Mouse (Mus musculus): ENCODE data around the gene Msgn1. TPM values are rescaled to one million over a fixed set of nuclear protein-coding genes. Genes with fewer than 3 reads are reported as not detected.

Gene Msgn1
- total RNA-seq, 2 experiments from 2014 or later = not detected

DNA sequence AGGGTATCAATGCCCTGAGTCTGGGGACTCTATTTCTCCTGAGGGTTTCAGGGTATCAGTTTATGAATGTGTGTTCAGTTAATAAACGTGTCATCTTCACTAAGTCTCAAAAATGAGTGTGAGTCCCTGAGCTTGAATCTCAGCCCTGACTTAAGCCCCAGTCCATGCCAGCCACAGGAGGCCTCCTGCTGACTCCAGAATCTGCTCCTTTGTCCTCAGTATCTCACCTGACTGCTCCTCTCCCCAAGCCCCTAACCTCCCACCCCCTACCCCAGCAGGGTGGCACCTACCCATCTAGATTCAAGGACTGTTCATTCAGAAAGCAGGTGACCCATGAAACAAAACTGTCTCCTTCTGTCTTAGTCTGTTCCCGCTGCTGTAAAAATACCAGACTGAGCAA, 10.2 kb downstream of the Msgn1 start:
- no peak for DNase-seq

DNA sequence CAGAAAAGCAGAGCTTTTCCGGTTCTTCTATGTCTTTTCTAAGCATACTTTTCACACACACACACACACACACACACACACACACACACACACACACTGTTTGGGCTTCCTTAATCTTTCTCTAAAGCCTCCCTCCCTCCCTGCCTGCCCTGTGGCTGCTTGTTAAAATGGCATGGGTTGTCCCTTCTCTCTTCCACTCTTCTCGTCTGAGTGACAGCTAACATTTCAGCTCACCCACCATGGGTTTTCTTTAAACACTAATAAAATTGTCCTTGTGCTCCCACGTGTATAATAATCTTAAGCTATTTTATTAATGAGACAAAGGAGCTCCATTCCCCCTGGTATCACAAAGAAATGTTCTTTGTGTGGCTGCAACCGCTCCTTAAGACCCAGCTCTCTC, 10.7 kb downstream of the Msgn1 start:
- no peak for DNase-seq

DNA sequence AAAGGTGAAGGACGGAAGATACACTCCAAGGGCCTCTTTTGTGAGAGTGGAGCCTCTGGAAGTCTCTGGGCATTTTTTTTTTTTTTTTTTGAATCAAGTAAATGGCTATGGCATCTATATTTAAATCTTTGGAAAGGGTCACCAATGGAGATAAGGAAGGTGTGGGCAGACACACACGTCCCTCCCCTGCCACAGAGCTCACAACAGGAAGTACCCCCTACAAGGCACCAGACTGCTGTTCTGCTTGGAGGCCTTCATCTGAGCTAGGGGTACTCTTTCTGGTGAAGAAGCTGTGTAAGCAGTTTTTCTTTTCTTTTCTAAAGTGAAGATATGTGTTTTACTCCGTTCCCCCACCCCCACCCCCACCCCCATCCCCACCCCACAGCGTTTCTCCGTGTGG, 11.9 kb downstream of the Msgn1 start:
- no peak for DNase-seq

DNA sequence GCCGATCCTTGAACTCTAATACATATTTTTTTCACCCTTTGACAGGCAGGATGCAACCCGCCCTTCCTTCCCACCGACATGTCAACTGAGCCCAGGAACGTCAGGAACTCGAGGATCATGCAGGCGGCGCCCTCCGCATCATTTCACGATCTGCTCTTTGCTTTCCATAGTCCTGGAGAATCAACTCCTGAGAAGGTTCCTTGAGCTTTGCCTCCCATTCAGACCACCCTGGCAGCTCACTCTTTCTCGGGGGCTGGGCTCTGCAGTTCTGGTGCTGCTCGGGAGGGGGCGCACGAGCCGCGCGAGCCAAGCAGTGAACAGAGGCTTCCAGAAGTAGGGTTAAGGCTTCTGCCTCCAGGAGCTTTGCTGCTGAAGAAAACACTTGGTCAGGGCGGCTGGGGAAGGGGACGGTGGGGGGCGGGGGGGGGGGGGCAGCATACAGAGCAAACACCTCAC, 12.6 kb downstream of the Msgn1 start:
- peak; percentile 79 for DNase-seq

DNA sequence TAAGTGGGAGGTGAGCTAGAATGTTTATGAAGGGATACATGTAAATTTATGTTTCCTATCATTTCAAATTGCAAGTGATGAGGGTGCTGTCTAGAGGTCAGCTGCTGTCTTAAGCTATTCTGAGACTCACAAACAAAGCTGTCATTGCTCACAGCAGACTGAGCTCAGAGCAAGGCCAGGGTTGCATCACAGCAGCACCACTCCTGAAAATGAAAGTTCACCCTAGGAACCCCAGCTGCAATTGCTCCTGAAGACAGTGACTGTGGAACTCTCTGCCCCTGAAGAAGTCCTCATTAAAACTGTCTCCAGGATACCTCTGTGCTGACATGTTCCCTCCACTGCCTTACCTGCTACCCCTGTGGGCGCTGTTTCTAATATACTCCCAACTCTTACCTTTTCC, 13.7 kb downstream of the Msgn1 start:
- DNase-seq = no peak

DNA sequence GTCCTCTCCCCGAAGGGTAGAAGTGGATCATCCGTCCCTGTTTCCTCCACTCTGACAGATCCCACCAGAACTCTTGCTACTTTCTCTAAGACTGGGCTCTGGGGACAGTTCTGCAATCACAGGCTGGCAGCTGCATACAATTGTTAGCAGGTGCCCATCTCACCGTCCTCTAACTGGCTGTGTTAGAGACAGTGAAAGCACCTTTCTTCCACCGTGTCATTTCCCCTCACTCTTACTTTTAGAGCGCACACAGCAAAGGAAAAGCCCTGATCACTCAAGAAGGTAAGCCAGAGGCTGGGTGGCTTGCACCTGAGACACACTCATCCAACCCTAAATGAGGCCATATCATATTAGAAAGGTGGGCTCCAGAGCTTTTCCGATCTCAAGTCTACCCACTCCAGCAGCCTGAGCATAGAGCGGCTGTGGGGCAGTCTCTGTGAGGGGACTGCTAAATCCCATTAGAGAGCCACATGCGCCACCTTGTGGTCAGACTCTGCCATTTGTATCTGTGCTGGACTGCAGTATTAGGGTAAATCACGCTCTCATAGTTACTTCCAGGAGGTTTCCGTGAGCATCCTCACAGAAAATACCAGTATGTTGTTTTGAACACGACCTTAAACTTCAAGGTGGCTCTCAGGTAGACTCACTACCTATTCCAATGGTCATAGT, 30.2 kb downstream of the Msgn1 start:
- peak; percentile 92 for DNase-seq

DNA sequence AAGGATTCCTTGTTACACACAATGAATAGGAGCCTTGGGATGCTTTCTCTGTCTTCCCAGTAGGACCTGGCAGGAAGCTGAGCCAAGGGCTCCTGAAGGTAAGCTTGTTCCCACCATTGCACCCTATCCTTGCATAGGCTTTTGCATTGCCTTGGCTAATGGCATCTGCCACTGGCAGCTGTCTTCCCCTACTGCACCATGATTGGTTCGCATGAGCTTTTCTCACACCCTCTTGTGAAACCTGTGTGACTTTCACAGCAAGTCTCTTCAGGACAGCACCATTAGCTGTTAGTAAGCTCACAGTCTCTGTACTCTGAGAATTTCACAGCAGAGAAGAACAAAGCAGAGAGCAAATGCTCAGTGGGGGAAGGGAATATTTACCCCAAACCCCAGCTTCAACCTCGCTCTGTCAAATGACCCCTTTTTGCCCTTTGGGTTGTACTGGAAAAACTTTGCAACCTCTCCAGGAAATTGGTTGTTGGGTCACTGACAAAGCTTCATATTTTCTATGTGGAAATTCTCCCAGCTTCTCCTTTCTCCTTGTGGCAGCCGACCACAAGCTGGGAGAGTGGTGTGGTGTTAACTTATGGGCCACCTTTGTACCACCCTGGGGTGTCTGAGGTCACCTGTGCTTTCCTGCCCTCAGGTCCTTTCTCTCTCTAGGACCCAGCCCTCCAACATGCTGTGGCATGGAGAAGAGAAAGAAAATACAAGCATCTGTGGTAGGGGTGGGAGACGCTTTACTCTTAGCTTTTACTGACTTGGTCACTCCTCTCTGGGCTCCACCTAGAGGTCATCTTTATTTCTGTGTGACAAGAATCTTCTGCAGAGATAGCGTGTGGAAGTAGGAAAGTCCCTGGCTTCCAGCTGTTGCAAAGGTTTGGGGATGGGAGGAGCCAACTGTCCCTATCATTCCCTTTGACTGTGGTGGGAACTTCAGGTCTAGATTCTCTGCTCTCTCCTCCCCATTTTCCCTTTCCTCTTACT, 31.1 kb downstream of the Msgn1 start:
- DNase-seq = no peak

DNA sequence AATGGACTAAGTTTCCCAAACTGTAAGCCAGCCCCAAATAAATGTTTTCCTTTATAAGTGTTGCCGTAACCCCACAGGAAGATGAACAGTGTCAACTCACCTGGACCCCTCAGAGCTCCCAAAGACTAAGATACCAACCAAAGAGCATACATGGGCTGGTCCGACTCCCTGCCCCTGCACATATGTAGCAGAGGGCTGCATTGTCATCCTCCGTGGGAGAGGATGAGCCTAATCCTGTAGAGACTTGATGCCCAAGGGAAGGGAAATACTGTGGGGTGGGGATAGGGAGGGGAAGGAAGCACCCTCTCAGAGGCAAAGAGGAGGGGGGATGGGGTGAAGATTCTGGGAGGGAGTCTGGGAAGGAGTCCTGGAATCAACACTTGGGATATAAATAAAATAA, 50.1 kb downstream of the Msgn1 start:
- no peak for DNase-seq

Other genes starting within 250 kb of the Msgn1 start
- 1 to 10 TPM in 1 of 2 experiments, under 1 TPM in 1; 0.97 to 1.2 TPM for gene Kcns3, start 57.9 kb downstream of the Msgn1 start, total RNA-seq (2021)
- gene Gen1, start 56.8 kb upstream of the Msgn1 start, total RNA-seq (2021) = 1 to 10 TPM; 3.9 to 7.2 TPM
- 10 to 100 TPM; 47.5 to 55.2 TPM for gene Smc6, start 56.9 kb upstream of the Msgn1 start, total RNA-seq (2021)
- gene Vsnl1, start 227.6 kb upstream of the Msgn1 start, total RNA-seq (2021) = under 1 TPM; 0.45 to 0.79 TPM
- gene Rad51ap2, start 247.1 kb upstream of the Msgn1 start, total RNA-seq (2021) = under 1 TPM in 1 of 2 experiments, not detected in 1; 0.07 TPM